Mouse (Mus musculus): ENCODE results near the gene Rpl41. TPM values are rescaled to one million over a fixed set of nuclear protein-coding genes. Genes with fewer than 3 reads are reported as not detected.

Rpl41 gene
- total RNA-seq, 1 experiment = 5,552 TPM

- H3K36me3 ChIP-seq (ENCODE audit: control insufficient read depth, insufficient read depth, low read length, poor library complexity, severe bottlenecking) = peaks cover 15% of the 10 kb centered on the region
- TF ChIP-seq HCFC1 (IDR thresholded peaks at IDR 0.05; ENCODE audit: borderline replicate concordance, insufficient read depth, low read length) (no peak), ZC3H11A (IDR thresholded peaks at IDR 0.05; ENCODE audit: borderline replicate concordance, low read depth, low read length) (no peak), MAFK (IDR thresholded peaks at IDR 0.05; ENCODE audit: insufficient read depth, low read depth, low read length) (no peak), CHD2 (IDR thresholded peaks at IDR 0.05; ENCODE audit: low read depth, low read length) (no peak), ZNF384 (IDR thresholded peaks at IDR 0.05; ENCODE audit: low read depth, low read length) (no peak)
- peak overlapping the region; percentile 13 to 66; a peak in 3 of 4 replicates for H3K4me3 ChIP-seq (ENCODE audit: insufficient read depth in 1 of 2, low read depth in 1 of 2, low read length in 2 of 2, poor library complexity in 1 of 2, severe bottlenecking in 1 of 2)
- H3K9ac ChIP-seq (ENCODE audit: insufficient read depth, low read depth, low read length, poor library complexity, severe bottlenecking) = no peak overlapping the region; the same call in 1 of the 2 replicates
- no peak for DNase-seq (ENCODE audit: low read depth, low spot score)
- H3K27ac ChIP-seq (ENCODE audit: insufficient read depth, low read depth, low read length, poor library complexity, severe bottlenecking) = 0 out of 2 replicates have a peak overlapping the region, but pooled peaks have one; percentile 32
- H3K9me3 ChIP-seq (ENCODE audit: control insufficient read depth, insufficient read depth, low read depth, low read length) = no peaks in the 10 kb centered on the region
- H3K4me1 ChIP-seq (ENCODE audit: control insufficient read depth in 2 of 2, insufficient read depth in 2 of 2, low read length in 2 of 2, poor library complexity in 1 of 2) = peaks cover 6 to 36% of the 10 kb centered on the region in 2 experiments; a peak in 3 of 4 replicates
- in situ Hi-C loops (cut with MboI; ENCODE audit: low sequenced_read_pairs in 2 of 2, unreplicated experiment in 2 of 2) = no loop called here
Observed at GRCm38 (mm10) chr10:128583644-128584043, 34.5 kb upstream of the Rpl41 start.

GRCm38 (mm10) chr10:128579731-128580130, 30.6 kb upstream of the Rpl41 start:
- H3K9me3 ChIP-seq (ENCODE audit: control insufficient read depth, insufficient read depth, low read depth, low read length) = no peaks in the 10 kb centered on the region
- peaks cover 31% of the 10 kb centered on the region for H3K36me3 ChIP-seq (ENCODE audit: control insufficient read depth, insufficient read depth, low read length, poor library complexity, severe bottlenecking)
- TF ChIP-seq HCFC1 (IDR thresholded peaks at IDR 0.05; ENCODE audit: borderline replicate concordance, insufficient read depth, low read length) = no peak
- no peak for TF ChIP-seq ZC3H11A (IDR thresholded peaks at IDR 0.05; ENCODE audit: borderline replicate concordance, low read depth, low read length)
- no peak for TF ChIP-seq MAFK (IDR thresholded peaks at IDR 0.05; ENCODE audit: insufficient read depth, low read depth, low read length)
- TF ChIP-seq CHD2 (IDR thresholded peaks at IDR 0.05; ENCODE audit: low read depth, low read length) = no peak
- TF ChIP-seq ZNF384 (IDR thresholded peaks at IDR 0.05; ENCODE audit: low read depth, low read length) = no peak
- no peak overlapping the region for H3K9ac ChIP-seq (ENCODE audit: insufficient read depth, low read depth, low read length, poor library complexity, severe bottlenecking)
- DNase-seq (ENCODE audit: low read depth, low spot score) = no peak
- H3K27ac ChIP-seq (ENCODE audit: insufficient read depth, low read depth, low read length, poor library complexity, severe bottlenecking) = no peak overlapping the region
- no peak overlapping the region for H3K4me3 ChIP-seq (ENCODE audit: insufficient read depth in 1 of 2, low read depth in 1 of 2, low read length in 2 of 2, poor library complexity in 1 of 2, severe bottlenecking in 1 of 2)
- in situ Hi-C loops (cut with MboI; ENCODE audit: low sequenced_read_pairs in 2 of 2, unreplicated experiment in 2 of 2) = no loop called here
- peaks cover under 1 to 14% of the 10 kb centered on the region in 2 experiments; a peak in 3 of 4 replicates for H3K4me1 ChIP-seq (ENCODE audit: control insufficient read depth in 2 of 2, insufficient read depth in 2 of 2, low read length in 2 of 2, poor library complexity in 1 of 2)

- no peak for DNase-seq (ENCODE audit: low read depth, low spot score)
- in situ Hi-C loops (cut with MboI; ENCODE audit: low sequenced_read_pairs in 2 of 2, unreplicated experiment in 2 of 2) = no loop called here
- H3K27ac ChIP-seq (ENCODE audit: insufficient read depth, low read depth, low read length, poor library complexity, severe bottlenecking) = no peak overlapping the region
- no peak overlapping the region for H3K4me3 ChIP-seq (ENCODE audit: insufficient read depth in 1 of 2, low read depth in 1 of 2, low read length in 2 of 2, poor library complexity in 1 of 2, severe bottlenecking in 1 of 2)
- H3K9ac ChIP-seq (ENCODE audit: insufficient read depth, low read depth, low read length, poor library complexity, severe bottlenecking) = no peak overlapping the region
- peaks cover 31% of the 10 kb centered on the region for H3K36me3 ChIP-seq (ENCODE audit: control insufficient read depth, insufficient read depth, low read length, poor library complexity, severe bottlenecking)
- H3K4me1 ChIP-seq (ENCODE audit: control insufficient read depth in 2 of 2, insufficient read depth in 2 of 2, low read length in 2 of 2, poor library complexity in 1 of 2) = peaks cover 0 to 12% of the 10 kb centered on the region in 2 experiments; a peak in 2 of 4 replicates
- no peaks in the 10 kb centered on the region for H3K9me3 ChIP-seq (ENCODE audit: control insufficient read depth, insufficient read depth, low read depth, low read length)
- no peak for TF ChIP-seq ZC3H11A (IDR thresholded peaks at IDR 0.05; ENCODE audit: borderline replicate concordance, low read depth, low read length)
Observed at GRCm38 (mm10) chr10:128579298-128579697, 30.2 kb upstream of the Rpl41 start.

- Histone ChIP-seq H3K9me3 (ENCODE audit: control insufficient read depth, insufficient read depth, low read depth, low read length) (no peaks in the 10 kb centered on the region), H3K9ac (ENCODE audit: insufficient read depth, low read depth, low read length, poor library complexity, severe bottlenecking) (no peak overlapping the region; the same call in 1 of the 2 replicates), H3K36me3 (ENCODE audit: control insufficient read depth, insufficient read depth, low read length, poor library complexity, severe bottlenecking) (peaks cover 38% of the 10 kb centered on the region), H3K4me3 (ENCODE audit: insufficient read depth in 1 of 2, low read depth in 1 of 2, low read length in 2 of 2, poor library complexity in 1 of 2, severe bottlenecking in 1 of 2) (no peak overlapping the region; a peak in 1 of 4 replicates), H3K4me1 (ENCODE audit: control insufficient read depth in 2 of 2, insufficient read depth in 2 of 2, low read length in 2 of 2, poor library complexity in 1 of 2) (peaks cover 0 to 4% of the 10 kb centered on the region in 2 experiments; a peak in 1 of 4 replicates), H3K27ac (ENCODE audit: insufficient read depth, low read depth, low read length, poor library complexity, severe bottlenecking) (no peak overlapping the region)
- in situ Hi-C loops (cut with MboI; ENCODE audit: low sequenced_read_pairs in 2 of 2, unreplicated experiment in 2 of 2) = no loop called here
- no peak for TF ChIP-seq ZC3H11A (IDR thresholded peaks at IDR 0.05; ENCODE audit: borderline replicate concordance, low read depth, low read length)
- TF ChIP-seq HCFC1 (IDR thresholded peaks at IDR 0.05; ENCODE audit: borderline replicate concordance, insufficient read depth, low read length) = no peak
- no peak for TF ChIP-seq MAFK (IDR thresholded peaks at IDR 0.05; ENCODE audit: insufficient read depth, low read depth, low read length)
- TF ChIP-seq CHD2 (IDR thresholded peaks at IDR 0.05; ENCODE audit: low read depth, low read length) = no peak
- no peak for TF ChIP-seq ZNF384 (IDR thresholded peaks at IDR 0.05; ENCODE audit: low read depth, low read length)
- DNase-seq (ENCODE audit: low read depth, low spot score) = no peak
Observed at GRCm38 (mm10) chr10:128578330-128578729, 29.2 kb upstream of the Rpl41 start.

GRCm38 (mm10) chr10:128575063-128575462, 26.0 kb upstream of the Rpl41 start:
- no peak overlapping the region for H3K27ac ChIP-seq (ENCODE audit: insufficient read depth, low read depth, low read length, poor library complexity, severe bottlenecking)
- H3K9ac ChIP-seq (ENCODE audit: insufficient read depth, low read depth, low read length, poor library complexity, severe bottlenecking) = no peak overlapping the region
- H3K36me3 ChIP-seq (ENCODE audit: control insufficient read depth, insufficient read depth, low read length, poor library complexity, severe bottlenecking) = peaks cover 48% of the 10 kb centered on the region
- no peaks in the 10 kb centered on the region; a peak in 1 of 4 replicates for H3K4me1 ChIP-seq (ENCODE audit: control insufficient read depth in 2 of 2, insufficient read depth in 2 of 2, low read length in 2 of 2, poor library complexity in 1 of 2)
- DNase-seq (ENCODE audit: low read depth, low spot score) = peak; percentile 52
- TF ChIP-seq CHD2 (IDR thresholded peaks at IDR 0.05; ENCODE audit: low read depth, low read length) (no peak), HCFC1 (IDR thresholded peaks at IDR 0.05; ENCODE audit: borderline replicate concordance, insufficient read depth, low read length) (no peak), ZNF384 (IDR thresholded peaks at IDR 0.05; ENCODE audit: low read depth, low read length) (no peak), ZC3H11A (IDR thresholded peaks at IDR 0.05; ENCODE audit: borderline replicate concordance, low read depth, low read length) (no peak; the same call in 1 of the 2 replicates), MAFK (IDR thresholded peaks at IDR 0.05; ENCODE audit: insufficient read depth, low read depth, low read length) (no peak)
- in situ Hi-C loops (cut with MboI; ENCODE audit: low sequenced_read_pairs in 2 of 2, unreplicated experiment in 2 of 2) = no loop called here
- no peak overlapping the region for H3K4me3 ChIP-seq (ENCODE audit: insufficient read depth in 1 of 2, low read depth in 1 of 2, low read length in 2 of 2, poor library complexity in 1 of 2, severe bottlenecking in 1 of 2)
- H3K9me3 ChIP-seq (ENCODE audit: control insufficient read depth, insufficient read depth, low read depth, low read length) = no peaks in the 10 kb centered on the region
